Mouse (Mus musculus): Measurements from ENCODE around the gene Coch.

- no peak for TF ChIP-seq GATA1 (IDR thresholded peaks at IDR 0.05; ENCODE audit: low read length)
- TF ChIP-seq TAL1 (IDR thresholded peaks at IDR 0.05; ENCODE audit: low read length) = no peak
These were observed 13.0 kb downstream of the Coch start for GRCm38 (mm10) chr12:51606138-51606537.
